Mouse (Mus musculus) ES-Bruce4 (cell line): Measurements from ENCODE around the gene Tmem97.

Source experiments
- CTCF ChIP-seq: IDR thresholded peaks from one replicate; pipeline ENCODE4 v1.8.1; 2011; ENCODE audit warnings: low read depth, low read length
- EP300 ChIP-seq: IDR thresholded peaks from 2 replicates; pipeline ENCODE4 v1.6.1; 2011; ENCODE audit warnings: low read depth, low read length; ENCODE audit not compliant: insufficient read depth
- POLR2A ChIP-seq: IDR thresholded peaks from one replicate; pipeline ENCODE4 v1.8.1; 2011; ENCODE audit warnings: low read length; ENCODE audit not compliant: insufficient read depth

DNA sequence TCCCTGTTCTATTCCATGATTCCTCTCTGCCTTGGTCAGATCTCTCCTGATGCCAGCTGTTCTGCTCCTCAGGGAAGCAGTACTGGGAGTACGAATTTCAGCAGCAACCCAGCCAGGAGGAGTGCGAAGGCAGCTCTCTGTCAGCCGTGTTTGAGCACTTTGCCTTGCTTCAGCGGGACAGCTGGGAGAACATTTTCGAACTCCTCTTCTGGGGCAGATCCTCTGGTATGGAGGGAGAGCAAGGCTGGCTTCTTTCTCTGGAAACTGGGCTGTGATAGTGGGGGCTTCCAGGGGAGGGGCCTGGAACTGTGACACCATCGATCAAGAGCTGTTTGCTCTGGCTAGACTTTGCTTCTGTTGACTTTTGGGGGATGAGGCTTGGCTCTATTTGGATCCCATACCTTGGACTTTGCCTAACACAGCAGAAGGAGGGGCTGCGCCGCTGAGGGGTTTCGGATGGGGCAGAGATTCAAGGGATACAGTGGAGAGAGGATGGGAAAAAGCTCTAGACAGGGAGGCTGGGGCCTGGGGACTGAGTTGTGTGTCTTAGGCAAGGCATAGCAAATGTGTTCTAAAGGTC, 49.9 kb downstream of the Tmem97 start:
- TF ChIP-seq CTCF: no peak
- TF ChIP-seq POLR2A: no peak
- TF ChIP-seq EP300: no peak
